Mouse (Mus musculus) MEL (cell line): ENCODE data around the gene Dgcr2.

Experiments used
- POLR2AphosphoS2 ChIP-seq: IDR thresholded peaks from 2 replicates; pipeline ENCODE4 v1.6.1; 2011; ENCODE audit warnings: low read length, improper control_type of control experiment
- POLR2AphosphoS5 ChIP-seq: IDR thresholded peaks from 2 replicates; pipeline ENCODE4 v1.6.1; 2012; ENCODE audit warnings: low read depth, borderline replicate concordance, mild to moderate bottlenecking, inconsistent platforms, low read length, moderate library complexity, mixed read lengths

GRCm38 (mm10) chr16:17875174-17875573 lies 23.2 kb downstream of the Dgcr2 start:
- TF ChIP-seq POLR2AphosphoS2 (no peak), POLR2AphosphoS5 (no peak)
